Mouse (Mus musculus) spleen, adult 2 months (tissue): Measurements from ENCODE around the gene Smpd2.

Source experiments
- CTCF ChIP-seq: fragments of 200-500 bp; IDR thresholded peaks from 2 replicates; pipeline ENCODE4 v1.5.1; 2011; ENCODE audit warnings: mild to moderate bottlenecking, inconsistent platforms; ENCODE audit not compliant: insufficient read depth, insufficient read length, insufficient replicate concordance; ENCODE audit errors: extremely low read depth
- POLR2A ChIP-seq: fragments of 200-500 bp; IDR thresholded peaks from 2 replicates; pipeline ENCODE4 v1.6.1; 2011; ENCODE audit warnings: low read depth, low read length, inconsistent platforms

DNA sequence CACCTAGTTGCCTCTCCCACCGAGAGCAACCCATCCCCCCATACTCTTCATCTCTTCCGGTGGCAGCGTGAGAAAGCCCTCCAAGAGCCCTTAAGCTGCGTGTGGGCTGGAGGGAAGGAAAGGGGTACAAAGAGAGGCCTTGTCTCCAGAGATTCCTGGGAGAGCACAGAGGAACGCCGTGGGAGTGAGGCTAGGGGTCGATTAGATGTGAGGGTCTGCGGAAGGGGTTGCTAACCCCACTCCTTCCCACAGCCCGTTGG is 13.2 kb downstream of the Smpd2 start:
- no peak for TF ChIP-seq CTCF
- TF ChIP-seq POLR2A: no peak
